Mouse (Mus musculus) T-helper 1 cell (primary cell): ENCODE data around the gene Pld4.

ENCODE experiments used
- in situ Hi-C: fragments of 300-600 bp; cut with MboI, MseI; formaldehyde crosslinking; loops from one replicate; pipeline ENCODE4 v1.15.1; 2025; ENCODE audit warnings: high pct_unique_total_duplicates

Gene Pld4

GRCm38 (mm10) chr12:112764991-112765390 lies 4.5 kb downstream of the Pld4 start:
- in situ Hi-C loops = loop anchor here (25.0 kb wide), 1 partner anchor 1478 kb away; no protein-coding TSS in a partner anchor

GRCm38 (mm10) chr12:112766586-112766985 lies 6.1 kb downstream of the Pld4 start:
- in situ Hi-C loops = loop anchor here (25.0 kb wide), 1 partner anchor 1479 kb away; no protein-coding TSS in a partner anchor

- in situ Hi-C loops = loop anchor here (25.0 kb wide), 1 partner anchor 1480 kb away; no protein-coding TSS in a partner anchor
These were observed 6.8 kb downstream of the Pld4 start for GRCm38 (mm10) chr12:112767036-112767890.

- in situ Hi-C loops = loop anchor here (25.0 kb wide), 1 partner anchor 1481 kb away; no protein-coding TSS in a partner anchor
These were observed 7.7 kb downstream of the Pld4 start for GRCm38 (mm10) chr12:112768166-112768565.

- in situ Hi-C loops = loop anchor here (25.0 kb wide), 1 partner anchor 1482 kb away; no protein-coding TSS in a partner anchor
These were observed 8.6 kb downstream of the Pld4 start for GRCm38 (mm10) chr12:112769031-112769430.

DNA sequence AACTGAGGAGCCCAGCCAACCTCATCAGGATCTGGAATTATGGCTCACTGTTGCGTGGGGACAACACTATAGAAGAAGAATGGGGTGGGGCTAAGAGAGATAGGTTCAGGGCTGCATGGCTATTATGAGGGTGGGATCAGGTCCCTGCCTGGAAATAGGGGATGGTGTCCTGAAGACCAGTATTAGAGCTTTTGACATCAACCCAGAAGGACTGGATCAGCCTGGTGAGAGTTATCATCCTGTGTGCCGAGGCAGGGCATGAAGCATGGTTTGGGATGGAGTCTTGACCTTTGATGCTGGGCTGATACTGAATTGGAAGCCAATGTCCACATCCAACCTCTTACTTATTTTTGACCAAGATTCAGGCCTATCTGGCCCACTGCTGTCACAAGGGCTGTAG lies 9.3 kb downstream of the Pld4 start:
- in situ Hi-C loops = loop anchor here (25.0 kb wide), 1 partner anchor 1482 kb away; no protein-coding TSS in a partner anchor

DNA sequence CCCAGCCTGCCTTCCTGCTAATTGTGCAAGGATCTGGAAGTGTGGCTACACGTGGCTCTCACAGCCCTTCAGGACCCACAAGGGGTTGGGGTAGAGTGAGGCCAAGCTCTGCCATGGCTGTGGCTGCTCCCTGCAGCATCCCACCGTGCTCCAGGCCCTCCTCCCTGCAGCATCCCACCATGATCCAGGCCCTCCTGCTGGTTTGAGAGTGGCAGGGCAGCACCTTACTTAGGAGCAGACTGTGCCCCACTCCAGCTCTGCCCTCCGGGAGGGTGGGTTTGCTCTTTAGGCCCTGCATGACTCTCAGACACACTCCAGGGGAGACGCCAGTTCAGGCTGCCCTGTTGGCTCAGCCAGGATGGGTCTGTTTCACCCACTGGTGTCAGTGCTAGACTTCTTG lies 9.9 kb downstream of the Pld4 start:
- in situ Hi-C loops = loop anchor here (25.0 kb wide), 1 partner anchor 1483 kb away; no protein-coding TSS in a partner anchor

DNA sequence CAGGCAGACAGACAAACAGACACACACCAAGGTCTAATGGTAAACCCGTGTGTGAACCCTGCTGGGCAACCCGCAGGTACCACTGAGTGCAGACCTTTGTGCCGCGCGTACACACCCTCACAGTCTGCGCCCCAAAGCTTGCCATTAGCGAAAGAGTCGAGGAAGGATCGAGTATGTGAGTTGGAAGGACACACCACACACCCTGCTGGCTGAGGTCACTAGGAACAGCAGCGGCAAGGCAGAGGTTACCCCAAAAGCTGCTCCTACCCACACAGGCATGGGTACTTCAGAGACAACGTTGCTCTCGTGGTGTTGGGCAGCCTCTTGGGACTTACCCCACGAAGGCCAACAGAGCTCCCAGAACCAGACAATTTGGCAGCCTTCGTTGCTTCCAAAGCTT lies 11.9 kb downstream of the Pld4 start:
- in situ Hi-C loops = loop anchor here (25.0 kb wide), 1 partner anchor 1485 kb away; no protein-coding TSS in a partner anchor

DNA sequence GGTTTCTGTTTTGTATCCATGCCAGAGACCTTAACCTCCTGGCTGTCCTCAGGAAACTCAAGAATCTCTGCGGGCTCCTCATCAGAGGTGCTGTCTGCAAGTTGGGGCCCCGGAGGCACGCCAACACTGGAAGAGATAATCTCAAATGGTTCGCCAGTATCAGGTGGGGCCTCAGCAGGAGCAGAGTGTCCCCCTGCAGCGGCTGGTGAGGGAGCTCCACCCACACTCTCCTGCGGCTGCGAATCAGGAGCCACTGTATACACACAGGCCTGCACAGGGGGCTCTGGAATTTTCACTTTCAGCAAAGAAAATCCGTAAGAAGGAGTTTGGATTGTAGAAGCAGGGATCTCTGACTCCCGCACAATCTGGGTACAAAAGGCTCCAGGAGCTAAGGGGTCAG lies 12.9 kb downstream of the Pld4 start:
- in situ Hi-C loops = loop anchor here (25.0 kb wide), 1 partner anchor 1486 kb away; no protein-coding TSS in a partner anchor

DNA sequence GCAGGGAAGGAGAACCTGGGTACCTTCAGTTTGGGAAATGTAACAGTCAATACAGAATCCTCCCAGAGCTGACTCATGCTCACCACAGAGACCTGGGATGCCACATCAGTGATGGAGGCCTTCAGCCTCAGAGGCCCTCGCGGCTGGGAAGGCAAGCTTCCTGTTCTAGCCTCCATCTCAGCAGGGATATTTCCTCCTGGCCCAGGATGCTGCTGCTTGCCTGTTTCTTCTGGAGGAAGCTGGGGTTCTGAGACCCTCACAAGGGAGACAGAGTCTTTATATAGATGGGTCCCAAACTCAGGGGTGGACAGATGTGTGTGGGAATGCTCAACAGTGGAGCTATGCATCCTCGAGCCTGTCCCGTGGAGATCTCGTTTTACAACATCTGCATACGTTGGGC lies 13.6 kb downstream of the Pld4 start:
- in situ Hi-C loops = loop anchor here (25.0 kb wide), 1 partner anchor 1487 kb away; no protein-coding TSS in a partner anchor

DNA sequence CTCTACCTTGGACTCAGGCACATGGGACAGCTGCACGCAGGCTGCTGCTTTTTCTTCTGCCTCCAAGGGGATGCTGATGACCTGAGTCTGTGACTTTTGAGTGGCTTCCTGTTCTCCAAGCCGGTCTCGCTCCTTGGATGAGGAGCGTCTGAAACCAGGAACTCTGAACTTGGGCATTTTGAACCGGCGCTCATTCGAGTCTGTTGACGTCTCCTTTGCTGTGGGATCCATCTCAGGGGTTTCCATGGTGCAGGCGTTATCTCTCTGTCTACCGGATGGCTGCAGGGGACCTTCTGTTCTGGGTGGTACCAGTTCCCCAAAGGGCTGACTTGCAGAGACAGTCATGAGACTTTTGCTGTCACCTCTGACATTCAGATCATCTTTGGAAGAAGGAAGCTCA lies 14.0 kb downstream of the Pld4 start:
- in situ Hi-C loops = loop anchor here (25.0 kb wide), 1 partner anchor 1487 kb away; no protein-coding TSS in a partner anchor

DNA sequence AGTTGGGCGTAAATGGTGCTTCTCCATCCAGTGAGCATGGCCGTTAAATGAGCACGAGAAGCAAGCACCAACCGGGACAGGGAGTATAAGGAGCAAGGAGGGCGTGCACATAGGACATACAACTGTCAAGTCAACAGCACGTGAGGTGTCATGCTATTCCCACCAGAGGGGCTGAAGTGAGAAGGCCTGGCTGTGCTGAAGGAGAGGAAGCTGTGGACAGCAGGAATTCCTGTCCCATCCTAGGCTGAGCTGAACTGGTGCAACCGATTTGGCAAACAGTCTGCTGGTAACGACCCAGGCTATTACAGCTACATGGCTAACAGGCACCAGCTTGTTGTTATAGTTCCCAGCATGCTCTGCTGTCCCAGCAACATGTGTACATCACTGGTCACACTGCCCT lies 30.6 kb downstream of the Pld4 start:
- in situ Hi-C loops = no loop called here

- in situ Hi-C loops = no loop called here
These were observed 33.3 kb downstream of the Pld4 start for GRCm38 (mm10) chr12:112793601-112794355.

DNA sequence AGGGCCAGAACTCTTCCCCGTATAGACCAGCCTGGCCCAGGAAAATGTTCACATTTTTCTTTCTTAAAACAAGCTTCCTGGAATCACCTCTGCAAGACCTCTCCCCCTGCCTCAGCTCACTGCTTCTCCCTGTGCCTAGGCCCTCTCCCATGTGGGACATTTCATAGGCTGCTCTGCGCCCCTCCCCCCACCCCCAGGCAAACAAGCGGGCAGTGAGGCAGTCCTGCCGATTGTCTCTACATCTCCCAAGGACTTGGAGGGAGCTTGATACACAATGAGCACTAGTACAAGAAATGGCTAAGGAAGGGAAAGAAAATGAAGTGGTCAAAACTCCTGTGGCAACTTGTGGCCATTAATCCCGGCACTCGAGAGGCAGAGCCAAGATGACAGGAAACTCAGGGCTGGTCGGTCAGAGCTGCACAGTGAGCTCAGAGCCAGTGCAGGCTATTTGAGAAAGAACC lies 33.9 kb downstream of the Pld4 start:
- in situ Hi-C loops = no loop called here

- in situ Hi-C loops = loop anchor here (5.0 kb wide), 2 partner anchors 53 to 62 kb away; no protein-coding TSS in a partner anchor
These were observed 34.5 kb downstream of the Pld4 start for GRCm38 (mm10) chr12:112794998-112795397.

DNA sequence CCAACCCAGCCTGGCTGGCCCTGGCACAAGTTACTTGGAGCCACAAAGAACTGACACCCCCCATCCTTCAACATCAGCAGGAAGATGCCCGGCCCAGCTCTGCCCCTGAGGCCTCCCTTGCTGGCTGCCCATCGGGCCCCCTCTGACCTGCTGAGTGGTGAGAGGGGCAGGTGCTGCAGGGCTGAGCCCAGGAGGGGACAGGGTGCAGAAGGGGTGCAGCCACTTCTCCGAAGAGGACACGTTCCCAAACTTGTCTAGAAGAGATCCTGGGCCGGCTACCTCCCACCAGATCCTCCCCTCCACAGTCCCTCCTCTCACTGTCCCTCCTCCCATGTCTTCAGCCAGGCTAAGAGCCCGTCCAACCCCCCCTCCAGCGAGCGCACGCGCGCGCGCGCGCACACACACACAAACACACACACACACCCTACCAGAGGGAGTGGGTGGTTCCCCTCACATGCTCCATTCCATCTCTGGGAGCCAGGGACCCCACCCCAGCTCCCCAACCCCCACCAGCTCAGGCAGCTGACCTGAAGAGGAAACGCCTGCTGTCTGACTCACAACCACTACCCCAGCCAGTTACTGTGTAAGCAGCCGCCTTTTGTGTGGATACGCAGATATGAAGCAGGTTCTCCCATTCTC lies 35.1 kb downstream of the Pld4 start:
- in situ Hi-C loops = loop anchor here (5.0 kb wide), 2 partner anchors 53 to 62 kb away; no protein-coding TSS in a partner anchor

DNA sequence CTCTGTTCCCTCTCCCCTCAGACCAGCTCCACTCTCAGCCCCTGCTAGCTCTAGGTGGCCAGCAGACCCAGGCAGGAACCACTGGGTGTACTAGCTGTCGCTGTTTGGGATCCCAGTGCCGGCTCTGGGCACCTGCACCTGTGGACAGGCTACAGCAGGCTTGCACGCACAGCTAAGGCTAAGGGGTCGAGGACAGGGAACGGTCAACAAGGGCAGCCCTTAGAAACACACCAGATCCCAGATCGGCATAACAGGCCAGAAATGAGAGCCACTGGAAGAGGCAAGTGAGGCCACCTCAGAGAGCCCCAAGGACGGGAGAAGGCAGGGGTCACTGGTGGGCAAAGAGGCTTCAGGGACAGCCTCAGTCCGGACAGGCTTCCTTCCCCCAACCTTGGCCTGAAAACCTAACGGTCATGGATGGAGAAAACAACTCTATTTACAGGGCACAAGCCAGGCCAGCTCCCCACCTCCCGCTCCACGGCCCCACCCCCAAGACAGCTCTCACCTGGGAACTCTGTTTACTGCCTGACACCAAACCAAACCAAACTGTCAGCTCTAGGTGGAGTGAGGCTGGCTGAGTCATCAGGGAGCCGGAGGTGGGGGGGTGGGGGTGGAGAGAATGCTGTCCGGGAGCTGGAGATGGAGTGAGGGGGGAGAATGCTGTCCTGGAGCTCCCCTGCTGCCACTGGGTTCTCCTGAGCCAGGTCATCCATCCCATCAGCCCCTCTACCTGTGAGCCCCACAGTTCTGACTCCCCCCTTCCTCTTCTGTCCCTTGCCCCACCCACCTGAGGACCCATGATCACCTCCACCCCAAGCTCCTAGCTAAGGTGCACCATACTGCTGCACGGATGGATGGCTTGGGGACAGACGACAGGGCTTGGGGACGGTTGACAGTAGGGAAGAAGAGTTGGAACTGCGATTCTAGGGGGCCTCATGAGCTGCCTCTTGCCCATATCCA lies 36.4 kb downstream of the Pld4 start:
- in situ Hi-C loops = loop anchor here (5.0 kb wide), 2 partner anchors 55 to 60 kb away; no protein-coding TSS in a partner anchor

DNA sequence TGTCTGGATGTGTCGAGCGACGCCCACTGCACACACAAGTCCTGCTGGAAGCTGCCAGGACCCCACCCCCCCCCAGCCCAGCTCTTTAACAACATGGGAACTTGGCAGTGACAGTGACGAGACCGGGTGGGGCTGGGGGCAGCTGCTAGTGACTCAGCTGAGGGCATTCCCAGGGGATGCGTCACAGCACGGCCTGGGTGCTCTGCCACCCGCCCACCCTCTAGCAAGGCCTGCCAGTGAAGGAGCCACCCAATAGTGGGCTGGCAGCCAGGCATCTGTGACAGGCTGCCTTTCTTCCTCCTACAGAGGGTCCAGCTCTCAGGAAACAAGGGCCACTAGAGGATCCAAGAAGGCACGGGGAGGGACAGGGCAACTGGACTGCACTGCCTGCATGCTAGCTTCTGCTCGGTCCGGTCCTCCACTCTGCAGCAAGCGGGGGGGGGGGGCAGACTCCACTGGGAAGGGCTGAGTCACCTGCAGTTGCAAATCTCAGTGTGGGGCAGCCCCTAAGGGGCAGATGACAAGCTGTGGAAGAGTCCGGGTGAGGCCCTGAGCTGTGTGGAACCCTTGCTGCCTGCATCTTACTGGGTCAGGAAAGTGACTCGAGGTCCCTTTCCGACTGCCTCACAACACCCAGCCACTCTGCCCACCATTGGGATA lies 37.3 kb downstream of the Pld4 start:
- in situ Hi-C loops = loop anchor here (5.0 kb wide), 2 partner anchors 56 to 59 kb away; no protein-coding TSS in a partner anchor

GRCm38 (mm10) chr12:112798332-112798681 lies 37.9 kb downstream of the Pld4 start:
- in situ Hi-C loops = loop anchor here (5.0 kb wide), 2 partner anchors 56 to 59 kb away; no protein-coding TSS in a partner anchor
